Mouse (Mus musculus) spleen, postnatal 36 days (tissue): ENCODE measurements around the gene Adgra3.

Source experiments
- DNase-seq, 2 experiments: peaks; one replicate each; pipeline ENCODE4 v3.0.0; 2022; ENCODE audit warnings: low spot score in 2 of 2, mixed read lengths in 1 of 2

The Adgra3 gene

GRCm38 (mm10) chr5:49974211-49974610 is 84.6 kb downstream of the Adgra3 start:
- no peak for DNase-seq

DNA sequence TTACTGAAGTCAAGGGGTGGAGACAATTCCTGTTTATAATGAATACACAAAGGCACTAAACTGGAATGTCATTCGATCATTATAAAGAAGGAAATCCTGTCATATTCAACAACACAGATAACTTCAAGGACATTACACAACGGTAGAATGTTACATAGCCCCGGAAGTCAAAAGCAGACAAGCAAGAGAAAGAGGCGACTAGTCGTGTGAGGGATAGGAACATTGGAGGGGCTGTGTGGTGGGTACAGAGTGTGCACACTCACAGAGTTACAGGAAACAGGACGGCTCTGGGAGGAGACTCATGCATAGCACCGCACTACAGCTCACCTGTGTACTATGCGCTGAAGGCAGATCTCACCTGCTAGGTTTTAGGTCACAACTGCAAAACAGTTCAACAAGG is 89.1 kb downstream of the Adgra3 start:
- DNase-seq: no peak

- DNase-seq: no peak
Measured at GRCm38 (mm10) chr5:49967726-49968125, 91.1 kb downstream of the Adgra3 start.

GRCm38 (mm10) chr5:49965810-49966209 is 93.0 kb downstream of the Adgra3 start:
- DNase-seq: no peak

- DNase-seq: no peak
Measured at GRCm38 (mm10) chr5:49961478-49962431, 97.1 kb downstream of the Adgra3 start.

- DNase-seq: no peak
Measured at GRCm38 (mm10) chr5:49936354-49936753, 122.5 kb downstream of the Adgra3 start.

DNA sequence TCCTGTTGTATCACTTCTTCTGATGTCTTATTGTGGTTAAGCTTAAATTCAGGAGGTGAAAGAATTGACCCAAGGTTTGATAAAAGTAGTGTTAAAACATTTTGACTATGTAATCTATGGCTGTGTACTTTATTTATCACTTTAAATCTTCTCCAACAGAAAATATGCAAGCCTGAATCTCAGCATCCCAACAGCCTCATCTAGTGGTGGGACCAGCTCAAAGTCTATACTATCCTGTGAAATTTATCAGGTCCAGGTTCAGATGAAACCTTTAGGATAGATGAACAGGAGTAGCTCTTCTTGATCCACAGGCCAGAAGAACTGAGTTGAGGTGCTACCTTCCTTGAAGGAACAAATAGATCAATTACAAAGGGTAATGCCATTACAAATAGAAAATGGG is 134.1 kb downstream of the Adgra3 start:
- DNase-seq: no peak

GRCm38 (mm10) chr5:49915695-49916106 is 143.1 kb downstream of the Adgra3 start:
- no peak for DNase-seq
